Mouse (Mus musculus) hindbrain, postnatal 0 days (tissue): ENCODE data around the gene BC025920. TPM values are rescaled to one million over a fixed set of nuclear protein-coding genes. Genes with fewer than 3 reads are reported as not detected.

ENCODE experiments used
- ATAC-seq: fragments of 200-750 bp; cut with Nextera tagmentation; 2 replicates; pipeline ENCODE4 v1.8.0; 2017; ENCODE audit warnings: mild to moderate bottlenecking, moderate TSS enrichment, moderate library complexity
- DNase-seq: peaks from one replicate; pipeline ENCODE4 v3.0.0-alpha.2; 2015; ENCODE audit warnings: low spot score
- H3K27ac ChIP-seq: fragments of 300-500 bp; sonication (generic); 2 replicates; pipeline ENCODE4 v1.5.1; 2014; ENCODE audit warnings: mild to moderate bottlenecking
- H3K27me3 ChIP-seq: fragments of 300-500 bp; sonication (generic); 2 replicates; pipeline ENCODE4 v1.6.1; 2014; ENCODE audit warnings: low read length, mixed read lengths; ENCODE audit not compliant: insufficient read depth
- H3K36me3 ChIP-seq: fragments of 300-500 bp; sonication (generic); 2 replicates; pipeline ENCODE4 v1.6.1; 2014; ENCODE audit warnings: low read length, mixed read lengths; ENCODE audit not compliant: insufficient read depth
- H3K4me1 ChIP-seq: fragments of 300-500 bp; sonication (generic); 2 replicates; pipeline ENCODE4 v1.6.1; 2014; ENCODE audit warnings: antibody characterized with exemption, low read length, mixed read lengths; ENCODE audit not compliant: insufficient read depth
- H3K4me2 ChIP-seq: fragments of 300-500 bp; sonication (generic); 2 replicates; pipeline ENCODE4 v1.6.1; 2014; ENCODE audit warnings: low read depth, mild to moderate bottlenecking, low read length, moderate library complexity, mixed read lengths
- H3K4me3 ChIP-seq: fragments of 300-500 bp; sonication (generic); 2 replicates; pipeline ENCODE4 v1.5.1; 2014; ENCODE audit warnings: low read length
- H3K9ac ChIP-seq: fragments of 300-500 bp; sonication (generic); replicated peaks from 2 replicates; pipeline ENCODE4 v1.6.1; 2014; ENCODE audit warnings: mild to moderate bottlenecking, low read length, moderate library complexity, mixed read lengths
- H3K9me3 ChIP-seq: fragments of 300-500 bp; sonication (generic); 2 replicates; pipeline ENCODE4 v1.6.1; 2016; ENCODE audit warnings: low read length, mixed read lengths
- CTCF ChIP-seq: IDR thresholded peaks from 2 replicates; pipeline ENCODE4 v1.5.1; 2016; ENCODE audit warnings: antibody characterized with exemption, control low read depth, low read depth
- WGBS: fragments of 180-500 bp; shearing (Covaris S2); extraction: QIAGEN DNeasy Blood & Tissue Kit; methylation state at CpG from one replicate; pipeline ENCODE4 v1.1.7; 2014; 5-methylcytosine and 5-hydroxymethylcytosine counted together
- polyA plus RNA-seq: library from polyadenylated mRNA; unstranded; fragments of >200 nt; fragmentation: Nextera tagmentation; extraction: Ambion mirVana; gene quantifications from 2 replicates; pipeline ENCODE4 v1.2.1, GENCODE M21; 2015
- total RNA-seq: library from RNA; depleted of rRNA; stranded (reverse); fragments of >200 nt; gene quantifications from 2 replicates; pipeline ENCODE4 v1.2.3, GENCODE M21; 2014

The BC025920 gene
- total and polyA plus RNA-seq, 2 experiments from 2014 or later, result 1.3 to 4.2 TPM

DNA sequence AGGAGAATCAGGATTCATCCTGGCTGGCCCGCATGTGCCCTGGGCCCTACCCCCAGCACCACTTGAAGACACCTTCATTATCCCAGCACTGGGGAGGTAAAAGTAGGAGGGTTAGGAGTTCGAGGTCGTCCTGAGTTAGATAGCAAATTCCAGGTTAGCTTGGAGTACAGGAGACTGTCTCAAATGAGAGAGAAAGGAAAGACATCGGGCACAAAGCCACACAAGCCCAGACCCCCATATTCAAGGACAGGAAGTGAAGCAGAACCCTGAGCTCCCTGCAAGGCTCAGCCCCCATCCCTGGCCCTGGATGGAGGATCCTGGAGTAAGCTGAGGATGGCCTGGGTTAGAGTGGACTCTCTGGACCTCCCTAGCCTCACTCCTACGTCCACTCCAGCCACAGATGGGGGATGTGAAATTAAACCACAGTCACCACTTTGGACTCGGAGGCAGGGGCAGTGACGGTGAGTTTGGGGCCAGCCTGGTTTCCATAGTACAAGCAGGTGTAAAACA, 4.6 kb upstream of the BC025920 start:
- H3K27me3 ChIP-seq, result no peaks in the 10 kb centered on the region
- no peaks in the 10 kb centered on the region for H3K36me3 ChIP-seq
- H3K27ac ChIP-seq, result no peak overlapping the region
- ATAC-seq, result no peak
- TF ChIP-seq CTCF, result no peak
- DNase-seq, result no peak
- 0 out of 2 replicates have a peak overlapping the region, but pooled peaks have one; percentile 24 for H3K9ac ChIP-seq
- WGBS, result 22% methylated on average over 7 of the region's 7 CpGs
- peak overlapping the region; percentile 61 for H3K4me2 ChIP-seq
- H3K4me3 ChIP-seq, result peak overlapping the region; percentile 21; the same call in 1 of the 2 replicates
- H3K4me1 ChIP-seq, result peaks cover 17% of the 10 kb centered on the region
- no peaks in the 10 kb centered on the region for H3K9me3 ChIP-seq

DNA sequence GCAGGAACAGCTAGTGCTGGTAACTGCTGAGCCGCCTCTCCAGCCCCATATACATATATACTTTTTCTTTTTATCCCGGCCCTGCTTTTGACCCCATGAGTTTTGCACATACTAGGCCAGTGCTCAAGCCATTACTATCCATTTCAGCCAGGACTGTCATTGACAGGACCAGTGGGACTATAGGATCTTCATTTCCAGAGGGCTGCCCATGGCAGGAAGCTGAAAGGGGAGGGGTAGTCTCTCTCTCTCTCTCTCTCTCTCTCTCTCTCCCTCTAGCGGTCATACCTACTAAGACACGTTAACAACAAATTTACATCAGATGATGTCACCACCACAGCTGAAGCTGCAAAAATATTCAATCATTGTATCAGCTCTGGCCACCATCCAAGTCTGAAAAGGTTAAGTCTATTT, 3.3 kb upstream of the BC025920 start:
- Histone ChIP-seq H3K27me3 (no peaks in the 10 kb centered on the region), H3K9me3 (no peaks in the 10 kb centered on the region), H3K36me3 (no peaks in the 10 kb centered on the region), H3K4me3 (no peak overlapping the region), H3K27ac (no peak overlapping the region), H3K9ac (no peak overlapping the region), H3K4me2 (no peak overlapping the region), H3K4me1 (peaks cover 13% of the 10 kb centered on the region)
- DNase-seq, result peak; percentile 84
- WGBS, result 10% methylated on average over 4 of the region's 4 CpGs
- TF ChIP-seq CTCF, result peak; percentile 83
- ATAC-seq, result no peak

- Histone ChIP-seq H3K36me3 (no peaks in the 10 kb centered on the region), H3K27ac (peak overlapping the region; percentile 81; the same call in 1 of the 2 replicates), H3K27me3 (no peaks in the 10 kb centered on the region), H3K4me3 (0 out of 2 replicates have a peak overlapping the region, but pooled peaks have one; percentile 7), H3K9ac (no peak overlapping the region), H3K9me3 (no peaks in the 10 kb centered on the region), H3K4me1 (peaks cover 13% of the 10 kb centered on the region), H3K4me2 (peak overlapping the region; percentile 56)
- DNase-seq (no peak), ATAC-seq (no peak)
- TF ChIP-seq CTCF, result no peak
- WGBS, result 78% methylated on average over 12 of the region's 12 CpGs
These were observed 1.8 kb upstream of the BC025920 start for GRCm38 (mm10) chr10:81604019-81604967.

DNA sequence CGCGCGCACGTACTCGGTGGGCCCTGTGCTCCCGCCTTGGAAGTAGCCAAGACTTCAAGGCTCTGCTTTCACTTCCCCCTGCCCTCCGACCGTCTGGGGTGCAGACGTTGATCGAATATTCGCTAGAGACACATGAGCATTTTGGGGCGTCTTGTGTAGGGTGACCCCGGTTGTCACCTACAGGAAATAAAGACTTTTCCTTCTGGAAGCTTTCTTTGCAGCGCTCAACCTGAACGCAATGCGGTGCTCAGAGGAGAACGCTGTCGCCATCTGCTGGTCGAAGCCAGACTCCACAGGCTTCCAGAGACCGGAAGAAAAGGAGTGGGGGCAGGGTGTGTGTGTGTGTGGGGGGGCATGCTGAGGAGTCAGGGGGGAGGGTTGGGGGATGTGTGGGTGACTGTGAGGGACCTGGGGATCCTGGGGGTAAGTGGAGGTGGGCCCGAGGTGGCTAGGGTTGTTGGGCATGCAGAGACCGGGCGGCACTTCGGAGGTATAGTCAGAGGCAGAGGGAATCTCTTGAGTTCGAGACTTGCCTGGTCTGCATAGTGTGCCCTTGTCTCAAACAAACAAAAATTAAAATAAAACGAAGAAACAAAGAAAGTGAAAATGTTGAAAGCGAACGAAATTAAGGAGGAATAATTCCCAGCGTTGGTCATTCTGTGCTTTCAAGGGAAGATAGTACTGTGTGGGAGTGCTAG, 953 bp upstream of the BC025920 start:
- peak; percentile 96 for DNase-seq
- 18% methylated on average over 29 of the region's 29 CpGs for WGBS
- Histone ChIP-seq H3K27ac (peak overlapping the region; percentile 81), H3K4me2 (peak overlapping the region; percentile 56), H3K4me1 (peaks cover 13% of the 10 kb centered on the region), H3K9me3 (no peaks in the 10 kb centered on the region), H3K36me3 (no peaks in the 10 kb centered on the region), H3K4me3 (peak overlapping the region; percentile 40), H3K9ac (peak overlapping the region; percentile 10), H3K27me3 (no peaks in the 10 kb centered on the region)
- peak; percentile 30 for ATAC-seq
- TF ChIP-seq CTCF, result peak; percentile 92

DNA sequence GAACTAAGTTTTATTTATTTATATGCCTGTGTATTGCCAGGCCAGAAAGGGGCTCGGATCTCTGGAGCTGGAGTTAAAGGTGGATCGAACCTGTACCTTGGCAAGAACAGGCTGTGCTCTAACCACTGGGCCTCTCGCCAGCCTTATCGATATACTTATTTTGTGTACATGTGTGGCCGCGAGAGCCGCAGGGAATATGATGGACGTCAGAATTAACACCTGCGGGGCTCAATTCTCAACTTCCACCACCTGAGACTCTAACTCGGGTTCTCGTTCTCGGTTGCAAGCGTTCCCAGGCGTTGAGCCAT, 450 bp upstream of the BC025920 start:
- TF ChIP-seq CTCF, result no peak
- Histone ChIP-seq H3K9me3 (no peaks in the 10 kb centered on the region), H3K27me3 (no peaks in the 10 kb centered on the region), H3K4me3 (peak overlapping the region; percentile 40), H3K9ac (peak overlapping the region; percentile 10), H3K4me1 (peaks cover 11% of the 10 kb centered on the region), H3K4me2 (peak overlapping the region; percentile 56), H3K27ac (peak overlapping the region; percentile 81), H3K36me3 (no peaks in the 10 kb centered on the region)
- WGBS, result 3% methylated on average over 14 of the region's 14 CpGs
- ATAC-seq (peak; percentile 1; the same call in 1 of the 2 replicates), DNase-seq (no peak)

DNA sequence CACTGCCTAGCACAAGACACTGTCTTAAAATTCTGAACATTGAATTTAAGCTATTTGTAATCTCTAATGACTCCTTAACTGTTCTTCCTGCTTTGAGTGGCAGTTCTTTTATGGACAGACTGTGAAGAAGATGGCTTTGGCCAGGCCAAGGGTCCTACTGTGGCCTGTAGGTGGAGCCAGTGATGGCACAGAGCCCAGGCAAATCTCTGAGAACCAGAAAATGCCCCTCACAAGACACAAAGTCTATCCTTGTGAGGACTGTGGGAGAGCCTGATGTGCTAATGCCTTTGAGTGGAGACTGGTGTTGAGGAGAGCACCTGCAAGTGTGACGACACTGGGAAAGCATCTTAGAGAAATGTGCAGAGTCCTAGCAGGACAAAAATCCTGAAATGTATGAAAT, 2.2 kb downstream of the BC025920 start:
- Histone ChIP-seq H3K4me3 (no peak overlapping the region), H3K27ac (no peak overlapping the region), H3K9me3 (no peaks in the 10 kb centered on the region), H3K4me1 (peaks cover 6% of the 10 kb centered on the region; the same call in 1 of the 2 replicates), H3K36me3 (no peaks in the 10 kb centered on the region), H3K9ac (no peak overlapping the region), H3K27me3 (no peaks in the 10 kb centered on the region), H3K4me2 (no peak overlapping the region)
- TF ChIP-seq CTCF, result peak; percentile 45
- ATAC-seq (no peak), DNase-seq (no peak)
- WGBS, result 85% methylated on average over 1 of the region's 1 CpGs
